Mouse (Mus musculus) ovary, postnatal 36 days (tissue): ENCODE data around the gene Npb.
A peak's percentile ranks its signal among the peaks of the same experiment; 100 is the strongest.
"Not testable (repeated sequence)": the region's sequence is repeated elsewhere in the genome, so short reads cannot be mapped to it uniquely, and the experiment has no call there.

Experiments used
- DNase-seq: peaks from one replicate; pipeline ENCODE4 v3.0.0; 2022; ENCODE audit warnings: low spot score, mixed read lengths

Npb gene

DNA sequence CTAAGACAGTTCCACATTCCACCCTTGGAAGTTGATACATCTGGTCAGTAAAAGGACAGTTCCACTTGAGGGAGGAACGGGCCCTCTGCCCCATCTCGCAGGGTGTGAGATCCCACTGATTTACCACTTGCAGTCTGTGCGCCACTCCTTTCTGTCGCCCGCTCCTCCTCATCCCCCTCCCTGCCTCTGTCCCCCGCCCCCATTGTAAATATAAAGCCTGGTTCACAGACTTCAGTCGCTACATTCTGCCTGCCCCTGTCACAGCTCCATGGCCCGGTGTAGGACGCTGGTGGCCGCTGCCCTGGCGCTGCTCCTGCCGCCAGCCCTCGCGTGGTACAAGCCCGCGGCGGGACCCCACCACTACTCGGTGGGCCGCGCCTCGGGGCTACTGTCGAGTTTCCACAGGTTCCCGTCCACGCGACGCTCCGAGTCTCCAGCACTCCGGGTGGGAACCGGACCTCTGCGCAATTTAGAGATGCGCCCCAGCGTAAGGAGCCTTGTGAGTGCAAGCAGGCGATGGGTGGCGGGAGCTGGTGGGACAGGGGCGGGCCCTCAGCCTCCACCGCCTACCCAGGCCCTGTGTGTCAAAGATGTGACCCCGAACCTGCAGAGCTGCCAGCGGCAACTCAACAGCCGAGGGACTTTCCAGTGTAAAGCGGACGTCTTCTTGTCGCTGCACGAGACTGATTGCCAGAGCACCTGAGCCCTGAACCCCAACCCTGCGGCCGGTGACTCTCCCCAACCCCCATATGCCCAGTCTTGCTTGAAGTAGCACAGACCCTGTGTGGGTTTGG, at the start of gene Npb:
Npb (plus strand) TSS at position 237 of the 794 bp plus-strand sequence.
- DNase-seq, result no peak

DNA sequence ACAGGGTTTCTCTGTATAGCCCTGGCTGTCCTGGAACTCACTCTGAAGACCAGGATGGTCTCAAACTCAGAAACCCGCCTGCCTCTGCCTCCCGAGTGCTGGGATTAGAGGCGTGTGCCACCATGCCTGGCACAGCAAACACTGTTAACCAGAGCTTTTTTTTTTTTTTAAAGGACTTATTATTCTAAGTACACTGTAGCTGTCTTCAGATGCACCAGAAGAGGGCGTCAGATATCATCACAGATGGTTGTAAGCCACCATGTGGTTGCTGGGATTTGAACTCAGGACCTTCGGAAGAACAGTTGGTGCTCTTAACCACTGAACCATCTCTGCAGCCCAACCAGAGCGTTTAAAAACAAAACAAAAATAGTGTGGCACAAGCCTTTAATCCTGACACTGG, 49.4 kb upstream of the Npb start:
- not testable (repeated sequence) for DNase-seq

DNA sequence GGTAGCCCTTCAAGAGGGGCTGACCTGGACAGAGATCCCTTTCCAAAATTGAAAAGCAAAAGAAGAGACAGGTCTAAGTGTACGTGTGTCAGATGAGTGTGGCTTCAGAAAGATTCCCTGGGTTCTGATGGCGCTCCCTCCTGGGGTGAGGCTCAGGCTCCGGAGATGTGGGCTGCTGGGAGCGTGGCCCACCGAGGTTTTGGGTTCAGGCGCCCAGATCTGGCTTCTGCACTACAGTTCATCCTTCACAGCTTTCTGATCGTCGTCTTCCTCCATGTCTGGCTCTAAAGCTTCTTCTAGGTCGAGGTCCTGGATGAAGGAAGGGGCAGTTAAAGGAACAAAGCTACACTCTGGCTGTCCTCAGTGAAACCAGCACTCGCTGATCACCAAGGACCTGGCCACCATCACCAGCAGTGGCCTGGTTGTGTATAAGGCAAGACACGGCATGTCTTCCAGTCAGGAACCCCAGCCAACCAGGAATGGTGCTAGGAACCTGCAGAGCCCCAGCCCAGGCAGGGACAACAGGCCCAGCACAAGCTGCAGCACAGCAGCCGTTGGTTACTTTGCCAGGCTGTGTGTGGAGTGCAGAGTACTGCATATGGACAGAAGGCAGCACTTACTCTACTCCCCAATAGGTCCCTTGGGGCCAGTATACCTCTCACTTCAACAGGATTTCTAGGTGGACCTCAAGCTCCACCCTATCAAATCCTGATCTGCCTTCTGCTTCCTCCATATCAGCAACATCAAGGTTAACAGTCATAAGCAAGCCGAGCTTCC, 47.1 kb upstream of the Npb start:
- DNase-seq, result no peak

DNA sequence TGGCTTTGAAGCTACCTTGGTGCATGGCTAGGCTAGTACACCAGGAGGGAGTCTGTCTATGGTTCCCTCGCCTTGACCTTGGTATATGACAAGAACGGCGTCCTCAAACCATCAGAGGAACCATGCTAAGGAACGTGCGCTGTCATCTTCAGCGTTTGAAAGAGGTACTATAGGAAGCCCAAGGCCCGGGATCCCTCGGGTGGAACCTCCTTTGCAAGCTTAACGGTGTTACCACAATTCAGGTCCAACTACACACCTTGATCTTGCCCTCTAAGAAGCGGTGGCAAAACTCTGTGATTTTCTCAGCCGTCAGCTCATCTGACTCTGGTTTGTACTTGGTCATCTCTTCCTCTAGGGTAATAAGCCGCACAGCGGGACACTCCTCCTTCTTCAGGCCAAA, 45.3 kb upstream of the Npb start:
- DNase-seq, result no peak

DNA sequence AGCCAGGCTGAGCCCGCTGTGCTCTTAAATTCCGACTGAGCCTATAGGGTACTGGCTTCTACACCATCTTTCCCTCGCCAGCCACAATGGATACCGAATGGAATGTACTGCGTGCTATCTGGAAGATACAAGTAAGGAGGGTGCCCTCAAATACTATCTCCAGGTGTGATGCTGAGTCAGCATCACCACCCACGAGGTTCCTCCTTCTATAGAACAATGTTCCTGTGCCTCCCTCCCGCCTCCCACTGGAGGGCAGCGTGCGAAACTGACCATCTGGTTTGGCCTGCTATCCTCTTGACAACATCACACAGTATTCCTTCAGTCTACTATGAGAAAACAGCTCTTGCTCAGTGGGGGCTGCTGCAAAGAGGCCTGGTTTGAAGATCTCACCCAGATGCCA, 43.2 kb upstream of the Npb start:
- DNase-seq, result no peak

DNA sequence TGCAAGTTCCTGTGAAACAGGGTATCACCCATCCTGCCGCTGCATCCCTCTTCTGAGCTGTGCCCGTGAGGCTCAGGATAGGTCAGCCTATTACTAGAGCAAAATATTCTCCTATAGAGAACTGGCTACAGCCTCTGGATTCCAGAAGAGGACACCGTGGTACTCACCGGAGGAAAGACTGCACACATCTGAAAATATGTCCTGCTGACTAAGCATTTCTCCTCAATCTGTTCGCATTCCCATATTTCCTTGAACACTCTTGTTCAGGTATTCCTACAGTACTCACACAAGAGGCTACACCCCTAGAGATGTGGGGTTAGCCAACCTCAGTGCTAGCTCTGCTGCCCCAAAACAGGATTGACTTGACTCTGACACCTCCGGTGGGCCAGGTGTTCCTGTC, 40.0 kb upstream of the Npb start:
- DNase-seq, result no peak

DNA sequence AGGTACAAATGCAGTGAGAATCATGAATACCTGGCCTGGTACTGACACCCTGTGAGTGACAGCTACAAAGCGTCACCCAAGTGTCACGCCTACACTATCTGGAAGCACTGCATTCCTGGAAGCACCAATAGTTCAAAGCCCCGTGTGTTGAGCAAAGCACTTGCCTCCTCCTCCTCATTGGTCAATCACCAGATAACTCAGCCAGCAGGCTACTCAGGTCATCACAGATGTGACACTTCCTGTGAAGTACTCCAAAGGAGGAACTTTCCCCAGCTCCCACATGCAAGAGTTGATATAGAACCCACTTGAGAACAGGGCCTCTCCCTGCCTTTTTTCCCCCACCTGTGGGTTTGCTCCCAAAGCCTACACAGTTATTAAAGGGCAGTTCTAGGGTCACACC, 37.2 kb upstream of the Npb start:
- no peak for DNase-seq

DNA sequence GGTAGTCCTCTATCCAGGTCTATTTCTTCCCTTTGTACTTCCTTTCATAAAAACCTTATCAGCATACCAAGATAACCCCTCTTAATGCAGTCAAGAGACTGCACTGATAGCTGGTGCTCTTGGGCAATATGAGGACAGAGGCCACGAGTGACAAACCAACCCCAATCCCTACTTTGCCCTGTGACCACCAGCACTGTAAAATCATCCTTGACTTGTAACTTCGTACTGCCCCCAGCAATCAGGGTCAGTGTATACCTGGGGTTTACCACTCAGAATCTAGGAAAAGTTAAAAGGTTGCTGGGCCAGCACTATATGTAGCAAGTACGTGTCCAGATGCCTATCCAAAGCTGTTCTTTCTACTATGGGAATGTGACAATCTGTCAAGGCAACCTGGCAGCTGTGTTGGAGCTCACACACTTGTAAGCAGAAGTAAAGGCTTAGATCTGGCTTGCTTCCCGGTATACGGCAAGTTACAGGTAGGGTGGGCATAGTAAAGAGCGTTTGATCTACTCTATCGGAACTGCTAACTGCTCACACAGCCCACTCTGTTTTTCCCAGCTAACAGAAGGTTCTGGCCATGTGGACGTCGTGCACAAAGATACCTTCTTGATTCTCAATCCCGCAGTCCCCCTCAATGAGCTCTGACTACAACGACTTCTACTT, 36.4 kb upstream of the Npb start:
- DNase-seq, result no peak

DNA sequence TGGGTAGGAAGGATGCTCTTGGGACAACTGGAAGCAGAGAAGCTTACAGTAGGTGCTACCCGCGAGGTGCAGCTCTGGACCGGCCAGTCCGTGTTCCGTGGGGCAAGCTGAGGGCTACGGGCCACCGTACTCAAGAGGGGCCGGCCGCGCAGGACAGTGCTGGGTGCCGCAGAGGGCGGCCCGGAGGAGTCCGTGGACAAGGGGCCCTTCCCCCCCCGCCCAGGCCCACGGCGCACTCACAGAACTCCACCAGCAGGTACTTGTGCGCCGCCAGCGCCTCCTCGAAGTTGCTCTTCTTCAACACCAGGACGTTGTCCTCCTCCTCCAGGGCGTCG, 35.9 kb upstream of the Npb start:
- DNase-seq, result no peak

DNA sequence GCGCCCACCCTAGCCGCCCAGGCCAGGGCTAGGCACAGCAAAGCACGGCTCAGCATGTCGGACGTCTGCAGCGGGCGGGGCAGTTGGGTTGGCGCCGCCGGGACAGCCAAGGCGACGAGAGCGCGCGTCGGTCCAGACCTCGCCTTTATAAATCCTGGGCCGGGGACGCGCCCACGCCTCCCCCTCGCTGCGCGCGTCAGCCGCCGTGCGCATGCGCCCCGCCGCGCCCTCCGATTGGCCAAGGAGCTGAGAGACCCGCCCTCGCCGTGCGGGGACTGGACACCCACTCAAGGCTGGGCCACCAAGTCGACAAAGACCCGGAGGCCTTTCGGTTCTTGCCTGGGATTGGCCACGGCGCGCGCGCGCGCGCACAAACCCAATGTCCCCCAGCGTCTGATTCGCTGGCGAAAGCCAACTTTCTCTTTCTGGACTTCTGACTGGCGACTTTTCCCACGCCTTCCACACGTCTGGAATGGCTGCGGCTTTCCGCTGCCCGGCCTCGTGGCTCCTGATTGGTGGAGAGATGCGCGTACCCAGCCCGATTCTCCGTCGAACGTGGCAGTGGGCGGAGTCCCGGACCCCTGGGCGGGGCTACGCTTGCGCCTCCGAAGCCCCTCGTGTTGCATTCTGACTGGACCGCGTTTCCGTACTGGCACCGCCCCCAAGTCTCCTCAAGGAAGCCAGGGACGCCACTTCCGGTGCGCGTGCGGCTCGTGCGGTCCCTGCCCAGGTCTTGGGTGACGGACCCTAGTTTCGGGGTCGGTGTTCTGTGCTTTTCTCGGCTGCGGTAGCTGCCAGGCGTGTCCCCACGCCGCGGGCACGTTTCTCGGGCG, 35.3 kb upstream of the Npb start, which contains the start of gene P4hb:
P4hb (minus strand) TSS at position 502 of the 833 bp plus-strand sequence.
- peak; percentile 100 for DNase-seq

DNA sequence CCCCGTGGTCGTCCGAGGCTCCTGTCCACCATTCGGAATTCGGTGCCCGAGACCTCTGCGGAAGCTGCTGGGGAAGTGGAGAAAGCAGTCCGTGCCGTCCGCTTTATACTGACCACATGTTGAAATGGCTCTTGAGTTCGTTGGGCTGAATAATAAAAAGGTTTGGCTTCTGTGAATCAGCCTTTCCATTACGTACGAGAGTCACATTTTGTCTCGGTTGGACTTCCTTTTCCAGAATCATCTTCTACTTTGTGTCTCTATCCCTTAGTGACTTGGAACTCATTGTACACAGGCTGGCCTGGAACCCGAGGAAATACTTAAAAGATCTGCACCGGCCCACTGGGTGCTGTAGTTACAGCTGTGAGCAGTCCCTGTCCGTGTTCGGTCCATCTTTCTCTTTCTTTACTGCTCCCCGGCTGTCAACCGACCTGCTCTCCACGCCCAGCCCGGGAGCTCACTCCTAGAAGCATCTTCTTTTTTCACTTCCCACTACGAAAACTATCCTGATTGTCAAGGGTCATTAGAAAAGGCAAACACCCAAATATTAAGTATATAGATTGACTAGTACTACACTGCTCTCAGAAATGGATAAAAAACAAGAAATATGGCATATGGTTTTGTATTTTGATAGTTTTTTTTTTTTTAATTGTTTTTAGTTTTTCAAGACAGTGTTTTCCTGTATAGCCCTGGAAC, 34.5 kb upstream of the Npb start:
- DNase-seq, result no peak

DNA sequence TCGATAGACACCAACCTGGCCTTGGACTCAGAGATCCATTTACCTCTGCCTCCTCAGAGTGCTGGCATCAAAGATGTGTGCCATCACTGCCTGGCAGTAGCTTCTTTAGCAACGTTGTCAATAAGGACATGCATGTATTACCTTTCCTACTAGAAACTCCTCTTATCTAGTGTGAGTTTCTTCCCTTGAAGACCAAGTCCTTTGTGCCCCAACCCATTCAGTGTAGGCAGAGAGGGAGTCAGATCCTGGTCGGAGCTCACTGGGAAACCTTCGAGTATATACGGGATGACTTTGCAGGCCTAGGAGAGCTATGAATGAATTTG, 34.0 kb upstream of the Npb start:
- DNase-seq, result no peak

DNA sequence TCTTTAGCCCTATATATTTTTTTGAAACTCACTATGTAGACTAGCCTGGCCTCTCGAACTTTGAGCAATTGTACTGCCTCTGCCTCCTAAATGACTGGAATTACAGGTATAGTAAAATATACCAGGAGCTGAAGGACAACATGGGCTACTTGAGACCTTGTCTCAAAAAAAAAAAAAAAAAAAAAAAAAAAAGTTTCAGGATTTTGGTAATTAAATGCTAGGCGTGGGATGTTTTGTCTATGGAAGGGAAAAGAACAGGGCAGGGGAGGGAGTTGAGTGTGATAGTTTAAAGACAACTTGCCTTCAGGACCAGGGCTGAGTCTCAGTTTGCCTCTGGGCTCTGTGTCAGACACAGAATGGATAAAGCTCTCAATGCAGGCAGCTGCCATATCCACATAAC, 33.2 kb upstream of the Npb start:
- DNase-seq, result no peak

DNA sequence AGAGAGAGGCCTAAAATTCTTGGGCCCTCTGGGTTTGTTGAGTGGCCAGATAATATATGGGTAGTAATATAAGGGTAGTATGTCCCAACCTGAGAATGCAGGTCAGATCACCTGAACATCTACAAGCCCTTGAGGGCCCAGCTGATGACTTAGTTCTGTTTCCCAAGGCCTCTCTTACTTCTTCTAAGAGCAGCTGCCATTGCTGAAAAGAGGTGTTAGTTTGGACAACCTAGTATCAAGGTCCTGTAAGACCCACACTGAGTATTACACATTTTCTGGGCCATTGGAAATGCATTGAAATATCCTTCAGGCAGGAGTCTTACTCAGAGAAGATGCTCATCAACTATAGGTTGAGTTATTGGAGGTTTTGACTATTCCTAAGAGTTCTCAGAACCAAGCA, 32.3 kb upstream of the Npb start:
- DNase-seq, result no peak

DNA sequence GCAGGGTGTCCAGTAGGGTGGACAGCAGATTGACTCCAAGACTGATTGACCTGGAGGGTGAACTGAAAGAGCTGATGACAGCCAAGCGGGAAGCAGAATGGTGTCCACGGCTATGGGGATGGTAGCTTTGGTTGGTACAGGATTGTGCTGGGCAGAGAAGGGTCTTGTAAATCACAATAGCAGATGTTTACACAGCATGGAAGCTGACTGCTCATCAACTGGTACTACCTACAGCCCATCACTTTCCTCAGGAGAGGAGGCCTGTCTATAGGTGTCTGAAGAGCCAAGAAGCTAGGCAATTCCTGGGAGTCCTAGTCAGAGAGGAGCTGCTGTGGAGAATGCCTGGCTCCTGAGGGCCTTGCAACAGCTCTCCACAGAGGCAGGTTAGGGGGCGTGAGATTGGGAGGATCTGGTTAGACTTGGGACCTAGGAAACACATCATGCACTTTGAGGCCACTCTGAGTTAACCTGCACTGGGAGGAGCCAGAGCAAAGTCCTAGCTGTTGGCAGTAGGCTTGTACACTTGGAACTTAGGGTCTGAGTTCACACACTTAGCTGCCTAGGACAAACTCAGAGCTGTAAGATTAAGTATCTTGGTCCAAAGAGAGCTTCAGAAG, 31.8 kb upstream of the Npb start:
- no peak for DNase-seq

DNA sequence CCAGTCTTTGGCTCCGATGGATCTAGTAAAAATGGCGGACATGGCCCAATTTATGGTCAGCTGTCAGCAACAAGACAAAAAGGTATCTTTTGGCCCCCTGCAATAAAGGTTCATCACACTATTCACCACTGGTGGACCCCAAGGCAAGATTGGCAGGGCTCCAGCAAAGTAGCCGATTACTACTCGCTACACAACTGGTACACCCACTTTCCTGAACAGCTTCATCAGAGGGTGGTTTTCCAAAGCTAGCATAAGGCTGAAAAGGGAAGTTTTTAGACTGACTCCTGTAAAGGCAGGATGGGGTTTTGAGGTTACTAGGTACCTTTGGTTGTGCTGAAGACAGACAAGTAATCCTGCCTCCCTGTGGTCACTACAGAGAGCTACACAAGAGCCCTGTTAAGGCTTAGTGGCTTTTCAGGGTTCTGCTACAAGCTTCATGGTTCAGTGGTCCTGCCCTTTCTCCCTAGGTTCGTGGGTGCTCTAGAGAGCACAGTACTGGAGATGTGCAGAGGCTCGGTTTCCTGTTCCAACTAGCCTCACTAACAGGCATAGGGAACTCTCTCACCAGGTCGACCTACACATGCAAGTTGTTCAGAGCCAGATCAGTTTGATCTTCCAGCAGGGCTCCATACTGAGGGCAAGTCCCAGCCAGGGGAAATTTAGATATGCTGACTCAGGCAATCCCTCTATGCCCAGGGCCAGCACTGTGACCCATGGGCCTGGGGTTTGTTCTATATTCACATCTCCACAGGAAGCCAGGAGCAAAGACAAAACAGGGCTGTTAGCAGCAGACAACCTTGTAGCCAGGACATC, 30.9 kb upstream of the Npb start:
- no peak for DNase-seq

DNA sequence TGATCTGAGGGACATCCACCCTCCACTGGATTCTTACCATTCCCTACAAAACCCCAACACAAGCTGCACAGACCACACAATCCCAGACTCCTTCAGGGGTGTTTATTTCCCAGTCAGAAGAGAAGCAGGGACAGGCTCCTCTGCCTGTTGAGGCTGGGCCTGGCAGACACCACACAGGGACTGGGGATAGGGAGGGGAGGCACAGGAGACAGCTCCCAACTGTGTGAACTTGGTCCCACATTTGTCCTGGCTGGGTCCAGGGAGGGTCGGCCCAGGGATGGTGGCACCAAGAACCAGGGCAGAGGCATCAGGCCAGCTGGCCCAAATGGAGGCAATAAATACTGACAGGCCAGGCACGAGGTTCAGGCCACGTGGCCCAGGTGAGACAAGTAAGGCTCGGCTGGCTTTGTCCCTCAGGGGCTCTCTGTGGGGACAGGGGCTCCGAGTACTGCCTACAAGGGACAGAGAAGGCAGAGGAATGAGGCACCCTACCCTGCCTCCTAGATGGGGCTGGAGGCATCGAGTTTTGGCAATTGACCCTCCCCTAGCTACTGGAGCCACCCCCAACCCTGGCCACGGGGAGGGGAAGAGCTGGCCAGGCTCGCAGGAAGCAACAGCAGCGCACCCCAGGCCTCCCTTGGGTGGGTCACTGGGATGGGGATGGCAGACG, 30.1 kb upstream of the Npb start:
- DNase-seq, result no peak

DNA sequence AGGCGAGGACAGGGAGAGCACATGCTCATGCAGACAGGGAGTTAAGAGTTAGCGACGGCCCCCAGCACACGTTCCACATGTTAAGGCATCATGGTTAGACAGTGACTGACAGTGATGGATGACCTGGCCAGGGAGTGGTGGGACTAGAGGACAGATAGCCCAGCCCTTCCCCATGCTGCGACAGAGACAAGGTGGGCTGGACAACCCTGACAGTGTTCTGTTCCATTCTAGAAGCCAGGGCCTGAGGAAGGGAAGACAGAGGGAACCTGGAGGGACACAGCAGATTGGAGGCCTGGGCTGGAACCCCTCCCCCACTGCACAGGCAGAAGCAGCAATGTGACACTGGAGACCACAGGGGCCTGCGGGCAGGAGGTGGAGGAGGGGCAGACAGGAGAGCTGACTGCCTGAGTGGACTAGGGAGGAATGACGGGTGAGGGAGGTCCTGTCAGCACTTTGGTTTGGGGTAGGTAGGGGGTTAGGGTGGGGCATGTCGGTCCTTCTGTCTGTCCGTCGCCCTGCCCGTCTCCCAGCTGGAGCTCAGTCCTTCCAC, 29.5 kb upstream of the Npb start:
- DNase-seq, result no peak

DNA sequence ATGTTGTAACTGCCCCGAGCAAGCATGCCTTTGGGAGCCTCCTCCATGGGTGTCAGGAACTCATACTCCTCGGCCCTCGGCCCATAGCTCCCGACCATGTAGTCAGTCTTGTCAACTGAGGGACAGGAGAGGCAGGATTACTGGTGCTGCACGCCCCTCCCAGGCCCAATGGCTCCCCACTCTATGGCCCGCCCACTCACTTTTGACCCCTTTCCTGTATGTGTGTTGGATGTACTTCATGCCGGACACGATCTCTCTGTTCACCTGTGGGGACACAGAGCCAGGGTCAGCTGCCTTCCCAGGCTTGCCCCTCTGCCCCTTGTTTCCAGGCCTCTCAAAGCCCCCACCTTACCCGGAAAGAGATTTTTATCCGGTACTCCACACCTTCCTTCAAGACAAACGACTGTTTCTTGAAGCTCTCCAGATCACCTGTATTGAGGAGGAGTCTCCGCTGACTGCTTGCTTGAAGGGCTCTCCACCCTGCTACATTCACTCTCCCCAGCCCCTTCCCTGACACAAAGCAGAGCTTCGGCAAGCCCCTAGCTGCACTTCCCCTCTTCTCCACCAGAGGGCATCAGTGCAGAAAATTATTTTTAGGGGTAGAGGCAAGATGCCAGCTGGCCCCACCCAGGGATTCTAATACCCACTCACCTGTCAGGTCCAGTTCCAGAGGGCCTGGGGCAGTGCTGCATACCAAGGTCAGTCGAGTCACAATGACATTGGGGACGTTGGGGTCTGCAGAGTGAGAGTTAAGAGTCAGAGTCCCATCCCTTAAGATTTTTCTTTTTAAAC, 28.8 kb upstream of the Npb start:
- peak; percentile 65 for DNase-seq
